Mouse (Mus musculus): ENCODE measurements around the gene Mcm2. TPM values are rescaled to one million over a fixed set of nuclear protein-coding genes. Genes with fewer than 3 reads are reported as not detected.

The Mcm2 gene
- polyA plus RNA-seq, 1 experiment from 2014 or later, result 59.3 TPM

GRCm38 (mm10) chr6:88871546-88871945 lies 27.0 kb downstream of the Mcm2 start:
- no peak overlapping the region for H3K9ac ChIP-seq (ENCODE audit: low read depth, low read length)
- DNase-seq (ENCODE audit: low spot score), result no peak

GRCm38 (mm10) chr6:88870594-88870993 lies 28.0 kb downstream of the Mcm2 start:
- ATAC-seq (replicated peaks; ENCODE audit: low FRiP score, low read depth), result no peak
- WGBS, result 69% methylated on average over 4 of the region's 4 CpGs

More at GRCm38 (mm10) chr6:88871546-88871945, 27.0 kb downstream of the Mcm2 start:
- H3K27ac ChIP-seq, result no peak overlapping the region
- no peak for ATAC-seq (replicated peaks; ENCODE audit: low FRiP score, low read depth)
- H3K4me3 ChIP-seq (replicated peaks; ENCODE audit: low read depth, low read length), result no peak overlapping the region
- TF ChIP-seq CTCF (IDR thresholded peaks at IDR 0.05; ENCODE audit: low read depth), result no peak
- H3K27me3 ChIP-seq (ENCODE audit: insufficient read depth, low read length), result no peaks in the 10 kb centered on the region
- no peak overlapping the region for H3K4me2 ChIP-seq (ENCODE audit: low read length)
- H3K4me1 ChIP-seq (replicated peaks; ENCODE audit: insufficient read depth, low read length), result no peaks in the 10 kb centered on the region
- no peaks in the 10 kb centered on the region for H3K36me3 ChIP-seq (ENCODE audit: insufficient read depth, low read length)
- no peaks in the 10 kb centered on the region for H3K9me3 ChIP-seq (replicated peaks; ENCODE audit: low read length)
- WGBS, result 44% methylated on average over 8 of the region's 8 CpGs

GRCm38 (mm10) chr6:88869459-88869858 lies 29.1 kb downstream of the Mcm2 start:
- Histone ChIP-seq H3K9ac (ENCODE audit: low read depth, low read length) (no peak overlapping the region), H3K4me3 (replicated peaks; ENCODE audit: low read depth, low read length) (no peak overlapping the region), H3K9me3 (replicated peaks; ENCODE audit: low read length) (no peaks in the 10 kb centered on the region), H3K4me1 (replicated peaks; ENCODE audit: insufficient read depth, low read length) (no peaks in the 10 kb centered on the region), H3K27me3 (ENCODE audit: insufficient read depth, low read length) (no peaks in the 10 kb centered on the region), H3K36me3 (ENCODE audit: insufficient read depth, low read length) (0 out of 2 replicates have a peak, but pooled peaks cover 3% of the 10 kb centered on the region), H3K27ac (no peak overlapping the region), H3K4me2 (ENCODE audit: low read length) (no peak overlapping the region)
- 74% methylated on average over 7 of the region's 7 CpGs for WGBS
- TF ChIP-seq CTCF (IDR thresholded peaks at IDR 0.05; ENCODE audit: low read depth), result no peak
- ATAC-seq (replicated peaks; ENCODE audit: low FRiP score, low read depth) (no peak), DNase-seq (ENCODE audit: low spot score) (no peak)

More at GRCm38 (mm10) chr6:88870594-88870993, 28.0 kb downstream of the Mcm2 start:
- Histone ChIP-seq H3K4me1 (replicated peaks; ENCODE audit: insufficient read depth, low read length) (no peaks in the 10 kb centered on the region), H3K4me3 (replicated peaks; ENCODE audit: low read depth, low read length) (no peak overlapping the region), H3K9ac (ENCODE audit: low read depth, low read length) (no peak overlapping the region), H3K4me2 (ENCODE audit: low read length) (no peak overlapping the region), H3K27me3 (ENCODE audit: insufficient read depth, low read length) (no peaks in the 10 kb centered on the region), H3K9me3 (replicated peaks; ENCODE audit: low read length) (no peaks in the 10 kb centered on the region), H3K27ac (no peak overlapping the region), H3K36me3 (ENCODE audit: insufficient read depth, low read length) (no peaks in the 10 kb centered on the region)
- TF ChIP-seq CTCF (IDR thresholded peaks at IDR 0.05; ENCODE audit: low read depth), result no peak
- no peak for DNase-seq (ENCODE audit: low spot score)

- no peak for ATAC-seq (replicated peaks; ENCODE audit: low FRiP score, low read depth)
- H3K9me3 ChIP-seq (replicated peaks; ENCODE audit: low read length), result no peaks in the 10 kb centered on the region
- WGBS, result 78% methylated on average over 7 of the region's 7 CpGs
- DNase-seq (ENCODE audit: low spot score), result no peak
- no peak overlapping the region for H3K4me2 ChIP-seq (ENCODE audit: low read length)
- 0 out of 2 replicates have a peak, but pooled peaks cover 4% of the 10 kb centered on the region for H3K36me3 ChIP-seq (ENCODE audit: insufficient read depth, low read length)
- H3K27ac ChIP-seq, result no peak overlapping the region
- TF ChIP-seq CTCF (IDR thresholded peaks at IDR 0.05; ENCODE audit: low read depth), result no peak
- H3K27me3 ChIP-seq (ENCODE audit: insufficient read depth, low read length), result no peaks in the 10 kb centered on the region
- H3K4me3 ChIP-seq (replicated peaks; ENCODE audit: low read depth, low read length), result no peak overlapping the region
- no peak overlapping the region for H3K9ac ChIP-seq (ENCODE audit: low read depth, low read length)
- H3K4me1 ChIP-seq (replicated peaks; ENCODE audit: insufficient read depth, low read length), result no peaks in the 10 kb centered on the region
These were observed 32.9 kb downstream of the Mcm2 start for GRCm38 (mm10) chr6:88865704-88866103.

- Histone ChIP-seq H3K36me3 (ENCODE audit: insufficient read depth, low read length) (0 out of 2 replicates have a peak, but pooled peaks cover 4% of the 10 kb centered on the region), H3K27me3 (ENCODE audit: insufficient read depth, low read length) (no peaks in the 10 kb centered on the region), H3K4me1 (replicated peaks; ENCODE audit: insufficient read depth, low read length) (no peaks in the 10 kb centered on the region), H3K4me2 (ENCODE audit: low read length) (no peak overlapping the region), H3K27ac (no peak overlapping the region), H3K9ac (ENCODE audit: low read depth, low read length) (no peak overlapping the region), H3K4me3 (replicated peaks; ENCODE audit: low read depth, low read length) (no peak overlapping the region), H3K9me3 (replicated peaks; ENCODE audit: low read length) (no peaks in the 10 kb centered on the region)
- peak; percentile 88 for TF ChIP-seq CTCF (IDR thresholded peaks at IDR 0.05; ENCODE audit: low read depth)
- DNase-seq (ENCODE audit: low spot score) (peak; percentile 90), ATAC-seq (replicated peaks; ENCODE audit: low FRiP score, low read depth) (peak; percentile 60; the same call in 1 of the 2 replicates)
- 26% methylated on average over 2 of the region's 2 CpGs for WGBS
These were observed 37.7 kb downstream of the Mcm2 start for GRCm38 (mm10) chr6:88860914-88861313.

- H3K9ac ChIP-seq (ENCODE audit: low read depth, low read length), result no peak overlapping the region
- H3K4me2 ChIP-seq (ENCODE audit: low read length), result no peak overlapping the region
- DNase-seq (ENCODE audit: low spot score) (peak; percentile 42), ATAC-seq (replicated peaks; ENCODE audit: low FRiP score, low read depth) (no peak)
- H3K27ac ChIP-seq, result no peak overlapping the region
- no peak for TF ChIP-seq CTCF (IDR thresholded peaks at IDR 0.05; ENCODE audit: low read depth)
- no peaks in the 10 kb centered on the region for H3K27me3 ChIP-seq (ENCODE audit: insufficient read depth, low read length)
- no peaks in the 10 kb centered on the region for H3K9me3 ChIP-seq (replicated peaks; ENCODE audit: low read length)
- no peaks in the 10 kb centered on the region for H3K4me1 ChIP-seq (replicated peaks; ENCODE audit: insufficient read depth, low read length)
- 44% methylated on average over 7 of the region's 7 CpGs for WGBS
- no peak overlapping the region for H3K4me3 ChIP-seq (replicated peaks; ENCODE audit: low read depth, low read length)
- H3K36me3 ChIP-seq (ENCODE audit: insufficient read depth, low read length), result no peaks in the 10 kb centered on the region
These were observed 40.2 kb downstream of the Mcm2 start for GRCm38 (mm10) chr6:88858341-88858740.

GRCm38 (mm10) chr6:88857830-88858229 lies 40.8 kb downstream of the Mcm2 start:
- TF ChIP-seq CTCF (IDR thresholded peaks at IDR 0.05; ENCODE audit: low read depth), result no peak
- Histone ChIP-seq H3K27ac (no peak overlapping the region), H3K4me2 (ENCODE audit: low read length) (no peak overlapping the region), H3K36me3 (ENCODE audit: insufficient read depth, low read length) (no peaks in the 10 kb centered on the region), H3K9me3 (replicated peaks; ENCODE audit: low read length) (no peaks in the 10 kb centered on the region), H3K9ac (ENCODE audit: low read depth, low read length) (peak overlapping the region; percentile 27; the same call in 1 of the 2 replicates), H3K27me3 (ENCODE audit: insufficient read depth, low read length) (no peaks in the 10 kb centered on the region), H3K4me3 (replicated peaks; ENCODE audit: low read depth, low read length) (no peak overlapping the region), H3K4me1 (replicated peaks; ENCODE audit: insufficient read depth, low read length) (no peaks in the 10 kb centered on the region)
- WGBS, result 79% methylated on average over 6 of the region's 6 CpGs
- ATAC-seq (replicated peaks; ENCODE audit: low FRiP score, low read depth), result no peak
- no peak for DNase-seq (ENCODE audit: low spot score)
